Mouse (Mus musculus): ENCODE results near the gene Syn3.

Gene Syn3

GRCm38 (mm10) chr10:86023149-86023548, 475.5 kb downstream of the Syn3 start:
- no peak for DNase-seq

DNA sequence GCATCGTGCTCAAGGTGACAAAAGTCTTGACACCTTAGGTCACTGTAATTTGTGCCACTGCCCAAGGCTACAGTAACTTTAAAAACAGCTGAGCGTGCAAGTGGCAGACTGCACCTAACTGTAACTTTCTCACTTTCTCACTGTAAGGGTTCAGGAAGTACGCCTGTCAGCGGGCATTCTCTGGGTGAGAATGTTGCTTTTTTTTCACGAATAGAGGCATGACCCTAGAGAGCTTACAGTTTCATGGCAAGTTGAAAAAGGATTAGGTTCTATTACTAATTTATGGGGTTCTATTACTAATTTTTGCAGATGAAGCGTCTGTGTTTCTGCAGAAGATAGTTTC, 476.3 kb downstream of the Syn3 start:
- DNase-seq: no peak

DNA sequence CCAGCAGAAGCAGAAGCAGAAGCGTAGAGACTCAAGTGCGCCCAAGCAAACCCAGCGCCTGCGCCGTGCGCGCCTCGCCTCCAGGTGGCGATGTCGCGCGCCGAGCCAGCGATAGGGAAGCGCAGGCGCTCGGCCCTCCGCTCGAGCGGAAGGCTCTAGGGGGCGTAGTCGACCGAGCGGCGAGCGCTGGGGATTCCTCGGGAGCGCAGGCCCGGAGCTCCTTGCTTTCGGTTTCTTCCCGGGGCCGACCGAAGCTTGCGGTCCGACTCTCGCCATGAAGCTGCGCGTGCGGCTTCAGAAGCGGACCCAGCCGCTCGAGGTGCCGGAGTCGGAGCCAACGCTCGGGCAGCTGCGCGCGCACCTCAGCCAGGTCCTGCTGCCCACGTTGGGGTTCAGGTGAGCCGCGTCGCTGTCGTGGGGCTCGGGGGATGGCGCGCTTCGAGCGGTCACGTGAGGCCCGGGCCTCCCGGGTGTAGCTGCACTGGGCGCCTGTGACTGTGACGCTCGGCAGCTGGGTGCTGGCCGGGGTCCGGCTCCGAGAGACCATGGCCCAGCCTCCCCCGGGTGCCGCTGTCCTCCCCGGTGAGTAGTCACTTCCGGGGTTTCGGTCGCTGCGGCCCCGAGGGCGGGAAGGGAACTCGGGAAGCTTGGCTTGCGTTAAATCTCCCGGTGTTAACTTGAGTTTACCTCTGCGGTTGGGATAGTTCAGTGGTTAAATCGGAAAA, 476.8 kb downstream of the Syn3 start, which contains the start of gene Fbxo7:
TSS of gene Fbxo7 (plus strand) at position 224 of the 725 bp plus-strand sequence.
- DNase-seq: peak; percentile 84 to 87

DNA sequence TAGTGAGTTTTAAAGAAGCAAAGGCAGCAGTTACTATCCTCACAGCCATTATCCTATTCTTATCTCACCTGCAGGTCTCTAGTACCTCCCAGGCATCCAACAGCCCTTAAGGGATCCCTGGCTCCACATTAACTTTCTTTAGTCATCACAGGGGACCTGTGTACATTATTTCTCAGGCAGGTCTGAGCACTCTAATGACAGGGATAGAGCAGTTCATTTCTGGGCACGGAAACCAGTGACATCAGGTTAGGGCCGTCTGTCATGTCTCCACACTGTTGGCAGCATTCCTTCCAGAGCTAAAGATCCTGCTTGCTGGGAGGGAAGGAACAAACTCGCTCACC, 477.3 kb downstream of the Syn3 start:
- DNase-seq: no peak

GRCm38 (mm10) chr10:86018813-86019212, 479.9 kb downstream of the Syn3 start:
- no peak for DNase-seq

DNA sequence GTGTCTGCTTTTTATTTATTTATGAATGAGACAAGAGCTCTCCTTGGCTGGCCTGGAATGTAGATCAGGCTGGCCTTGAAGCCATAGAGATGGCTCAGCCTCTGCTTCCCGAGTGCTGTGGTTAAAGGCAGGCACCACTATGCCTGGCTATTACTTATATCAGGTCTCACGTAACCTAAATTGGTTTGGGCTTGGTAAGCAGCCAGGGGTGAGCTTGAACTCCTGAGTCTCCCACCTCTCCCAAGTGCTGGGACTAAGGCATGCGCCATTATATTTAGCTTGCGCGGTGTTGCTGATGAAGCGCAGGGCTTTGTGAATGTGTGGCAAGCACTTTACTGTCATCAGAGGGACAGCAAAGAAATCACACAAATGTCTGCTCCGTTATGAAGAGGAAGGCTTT, 480.9 kb downstream of the Syn3 start:
- no peak for DNase-seq

DNA sequence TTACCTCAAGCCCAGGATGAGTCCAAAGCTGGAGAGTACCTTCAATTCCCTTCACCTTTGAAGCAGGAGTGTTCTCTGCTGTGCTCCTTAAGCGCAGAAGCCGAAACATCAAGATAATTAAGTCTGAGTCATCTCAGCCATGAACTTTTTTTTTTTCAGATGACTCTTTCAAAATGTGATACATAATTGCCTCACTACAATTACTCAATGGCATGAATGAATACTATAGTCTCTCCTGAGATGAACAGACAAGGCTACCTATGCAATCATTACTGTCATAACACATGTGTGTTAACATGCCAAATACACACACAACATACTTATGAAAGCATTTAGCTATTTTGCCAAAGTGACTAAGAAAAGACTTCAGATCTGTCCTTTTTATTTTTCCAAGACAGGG, 486.9 kb downstream of the Syn3 start, which contains the start of gene Bpifc:
TSS of gene Bpifc (minus strand) at position 115 of the 400 bp plus-strand sequence.
- DNase-seq: no peak

DNA sequence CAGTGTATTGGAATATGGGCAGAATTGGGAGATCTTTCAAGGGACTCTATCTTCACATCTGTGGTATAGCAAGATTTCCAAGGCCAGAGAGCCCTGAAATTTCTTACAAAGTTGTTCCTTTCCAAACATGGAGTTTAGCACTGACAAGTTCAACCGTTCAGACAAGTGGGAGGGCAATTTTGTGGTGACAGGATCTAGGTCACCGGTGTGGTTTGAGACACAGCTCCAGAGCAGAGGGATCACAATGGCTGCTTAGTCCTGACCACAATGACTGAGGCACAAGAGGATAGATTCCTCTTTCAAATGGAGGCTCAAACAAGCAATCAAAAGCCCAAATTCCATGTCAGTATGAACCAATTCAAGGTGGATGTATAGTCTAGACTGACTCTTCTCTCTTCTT, 487.5 kb downstream of the Syn3 start:
- DNase-seq: no peak

DNA sequence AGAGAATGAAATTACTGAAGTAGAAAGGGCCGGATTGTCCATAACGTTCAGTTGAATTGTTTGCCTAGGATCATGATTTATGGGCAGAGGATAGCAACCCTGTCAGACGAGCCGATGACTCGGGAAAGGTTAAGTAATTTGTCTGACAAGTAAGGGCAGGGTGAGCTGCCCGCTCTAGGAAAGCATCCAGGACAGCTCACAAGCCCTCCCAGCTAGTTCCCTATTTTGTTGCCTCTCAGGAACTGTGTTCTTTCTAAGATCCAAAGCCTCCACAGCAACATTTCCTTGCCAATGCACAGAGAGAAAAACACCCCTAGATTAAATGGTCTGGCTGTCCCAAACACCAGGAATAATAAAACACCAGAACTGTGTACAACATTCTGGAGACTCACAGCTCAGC, 488.1 kb downstream of the Syn3 start:
- no peak for DNase-seq

DNA sequence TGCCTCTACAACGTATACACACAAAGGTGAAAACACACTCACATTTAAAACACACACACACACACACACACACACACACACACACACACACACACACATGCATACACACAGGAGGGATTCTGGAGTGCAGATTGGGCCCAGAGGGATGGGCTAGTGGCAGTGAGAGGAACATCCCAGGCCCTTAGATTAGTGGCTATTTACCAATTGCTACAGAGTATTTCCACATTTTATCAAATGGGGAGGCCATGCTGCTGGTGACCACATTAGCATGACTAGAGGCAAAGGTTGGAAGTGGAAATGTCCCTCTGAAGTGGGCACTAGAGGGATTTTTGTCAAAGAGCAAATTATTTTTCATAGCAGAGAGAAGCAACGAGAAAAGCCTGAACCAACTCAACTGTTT, 489.0 kb downstream of the Syn3 start:
- no peak for DNase-seq

DNA sequence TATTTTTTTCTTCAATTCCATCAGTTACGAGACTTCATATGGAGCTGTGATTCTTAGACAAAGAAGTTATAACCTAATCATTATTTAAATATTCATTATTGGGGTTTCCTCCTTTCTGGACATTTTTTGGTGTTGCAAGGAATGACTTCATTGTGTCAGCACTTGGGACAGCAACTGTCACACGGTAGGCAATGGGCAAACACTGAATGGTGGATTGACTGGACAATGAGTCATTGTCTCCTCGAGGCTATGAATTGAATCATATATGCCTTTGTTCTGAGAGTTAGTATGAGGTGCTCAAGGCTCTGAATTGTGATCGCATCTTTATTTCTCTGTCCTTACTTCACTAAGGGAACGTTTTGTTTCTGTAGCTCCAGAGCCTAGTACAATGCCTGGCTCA, 492.2 kb downstream of the Syn3 start:
- no peak for DNase-seq
